Mouse (Mus musculus) spleen, adult 18-20 months (tissue): ENCODE data around the gene Pabpc4l.
"Not testable (repeated sequence)": the region's sequence is repeated elsewhere in the genome, so short reads cannot be mapped to it uniquely, and the experiment has no call there.

ENCODE experiments used
- DNase-seq, 2 experiments: peaks; one replicate each; pipeline ENCODE4 v3.0.0; 2022; ENCODE audit warnings: mixed read lengths in 2 of 2

The Pabpc4l gene

GRCm38 (mm10) chr3:46447481-46448265 is at the start of gene Pabpc4l:
Pabpc4l (minus strand) TSS chr3:46448219.
- DNase-seq = no peak

DNA sequence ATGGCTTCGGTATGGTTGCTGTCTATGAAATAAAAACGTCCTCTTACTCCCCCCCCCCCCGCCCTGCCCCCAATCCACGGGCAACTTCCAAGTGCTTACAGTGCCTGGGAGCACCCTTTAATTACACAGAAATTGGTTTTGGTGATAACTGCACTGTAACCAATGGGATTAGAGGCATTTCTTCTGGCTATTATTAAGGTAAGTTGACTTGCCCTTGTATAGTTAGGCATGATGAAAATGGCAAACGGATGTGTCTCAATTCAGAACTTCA is 42.9 kb upstream of the Pabpc4l start:
- DNase-seq = no peak

DNA sequence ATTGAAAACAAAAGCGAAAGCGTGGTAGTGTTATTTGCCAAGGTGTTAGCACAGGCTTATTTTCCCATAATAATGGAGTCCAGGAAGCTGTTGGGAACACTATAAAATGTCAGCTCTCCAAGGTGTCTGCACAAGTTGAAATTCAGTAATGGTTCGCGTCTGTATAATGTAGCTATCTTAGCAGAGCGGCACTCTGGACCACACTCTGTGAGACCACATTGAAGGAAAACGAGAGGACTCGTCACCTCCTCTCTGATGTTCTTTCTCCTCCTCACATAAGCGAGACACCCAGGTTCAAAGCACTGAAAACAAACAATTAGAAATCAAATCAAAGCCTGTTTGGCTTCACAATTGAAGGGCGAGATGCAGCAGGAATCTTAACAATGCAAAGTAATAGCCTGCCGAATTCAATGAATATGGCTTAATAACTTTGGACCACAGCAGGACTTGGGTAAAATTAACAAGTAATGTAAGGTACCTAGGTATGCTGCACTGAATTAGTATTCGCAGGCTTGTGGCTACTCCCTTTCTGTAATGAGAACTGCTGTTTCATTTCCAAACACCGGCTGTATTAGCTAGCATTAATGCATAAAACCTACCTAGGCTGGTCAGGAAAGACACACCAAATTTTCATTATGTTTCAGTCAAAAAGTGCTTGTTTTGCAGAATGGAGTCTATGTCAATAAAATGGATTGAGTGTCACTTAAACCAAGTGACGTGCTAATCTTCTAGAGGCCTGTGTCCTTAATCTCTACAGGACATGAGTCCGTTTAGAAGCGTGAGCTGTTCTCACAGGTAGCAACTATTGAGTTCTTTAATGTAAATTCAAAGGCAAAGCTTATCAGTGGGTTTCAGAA is 42.3 kb upstream of the Pabpc4l start:
- no peak for DNase-seq

GRCm38 (mm10) chr3:46486091-46486490 is 38.1 kb upstream of the Pabpc4l start:
- DNase-seq = not testable (repeated sequence)

GRCm38 (mm10) chr3:46448266-46448532 is 180 bp upstream of the Pabpc4l start:
- DNase-seq = no peak

GRCm38 (mm10) chr3:46431416-46431815 is 16.6 kb downstream of the Pabpc4l start:
- DNase-seq = no peak
